Mouse (Mus musculus) forebrain, embryonic 11.5 days (tissue): ENCODE measurements around the gene Srp68. TPM values are rescaled to one million over a fixed set of nuclear protein-coding genes. Genes with fewer than 3 reads are reported as not detected.

Source experiments
- ATAC-seq: fragments of 200-750 bp; cut with Nextera tagmentation; replicated peaks from 2 replicates; pipeline ENCODE4 v1.8.0; 2017; ENCODE audit warnings: moderate TSS enrichment; ENCODE audit not compliant: low FRiP score
- DNase-seq: peaks from one replicate; pipeline ENCODE4 v3.0.0-alpha.2; 2017; ENCODE audit warnings: low spot score
- H3K27ac ChIP-seq: fragments of 300-500 bp; sonication (generic); 2 replicates; pipeline ENCODE4 v1.5.1; 2014; ENCODE audit warnings: low read depth, low read length
- H3K27me3 ChIP-seq: fragments of 300-500 bp; sonication (generic); 2 replicates; pipeline ENCODE4 v1.6.1; 2014; ENCODE audit warnings: mild to moderate bottlenecking, low read length, mixed read lengths; ENCODE audit not compliant: control insufficient read depth, insufficient read depth
- H3K36me3 ChIP-seq: fragments of 300-500 bp; sonication (generic); 2 replicates; pipeline ENCODE4 v1.6.1; 2014; ENCODE audit warnings: mild to moderate bottlenecking, low read length, moderate library complexity, mixed read lengths; ENCODE audit not compliant: control insufficient read depth, insufficient read depth
- H3K4me1 ChIP-seq: fragments of 300-500 bp; sonication (generic); replicated peaks from 2 replicates; pipeline ENCODE4 v1.6.1; 2014; ENCODE audit warnings: low read length, mixed read lengths; ENCODE audit not compliant: control insufficient read depth, insufficient read depth
- H3K4me2 ChIP-seq: fragments of 300-500 bp; sonication (generic); 2 replicates; pipeline ENCODE4 v1.6.1; 2014; ENCODE audit warnings: low read depth, mild to moderate bottlenecking, low read length, moderate library complexity, mixed read lengths; ENCODE audit not compliant: severe bottlenecking
- H3K4me3 ChIP-seq: fragments of 300-500 bp; sonication (generic); 2 replicates; pipeline ENCODE4 v1.5.1; 2014; ENCODE audit warnings: low read depth, low read length
- H3K9ac ChIP-seq: fragments of 300-500 bp; sonication (generic); 2 replicates; pipeline ENCODE4 v1.6.1; 2014; ENCODE audit warnings: low read length
- H3K9me3 ChIP-seq: fragments of 300-500 bp; sonication (generic); 2 replicates; pipeline ENCODE4 v1.6.1; 2016; ENCODE audit warnings: low read length, mixed read lengths; ENCODE audit not compliant: control insufficient read depth
- WGBS: fragments of 180-500 bp; shearing (Covaris S2); extraction: QIAGEN DNeasy Blood & Tissue Kit; methylation state at CpG from one replicate; pipeline ENCODE4 v1.1.7; 2014; 5-methylcytosine and 5-hydroxymethylcytosine counted together
- polyA plus RNA-seq: library from polyadenylated mRNA; unstranded; fragments of >200 nt; fragmentation: Nextera tagmentation; extraction: Ambion mirVana; gene quantifications from 2 replicates; pipeline ENCODE4 v1.2.1, GENCODE M21; 2014

Gene Srp68
- polyA plus RNA-seq, 1 experiment from 2014 or later, result 81.2 TPM

- 92% methylated on average over 6 of the region's 6 CpGs for whole genome bisulfite sequencing
- no peak for ATAC-seq
These were observed 58.0 kb downstream of the Srp68 start for GRCm38 (mm10) chr11:116215991-116216390.

GRCm38 (mm10) chr11:116215181-116215580 is 58.8 kb downstream of the Srp68 start:
- 79% methylated on average over 7 of the region's 7 CpGs for WGBS
- ATAC-seq (no peak), DNase-seq (no peak)

More at GRCm38 (mm10) chr11:116215991-116216390, 58.0 kb downstream of the Srp68 start:
- DNase-seq, result no peak
- Histone ChIP-seq H3K36me3 (no peaks in the 10 kb centered on the region), H3K4me3 (no peak overlapping the region), H3K9me3 (no peaks in the 10 kb centered on the region), H3K27me3 (peaks cover under 1% of the 10 kb centered on the region), H3K27ac (no peak overlapping the region), H3K4me2 (no peak overlapping the region), H3K4me1 (no peaks in the 10 kb centered on the region), H3K9ac (no peak overlapping the region)

GRCm38 (mm10) chr11:116213877-116214510 is 60.0 kb downstream of the Srp68 start:
- Histone ChIP-seq H3K36me3 (no peaks in the 10 kb centered on the region), H3K9ac (no peak overlapping the region), H3K4me2 (no peak overlapping the region), H3K4me3 (no peak overlapping the region), H3K9me3 (no peaks in the 10 kb centered on the region), H3K27ac (no peak overlapping the region), H3K27me3 (no peaks in the 10 kb centered on the region), H3K4me1 (no peaks in the 10 kb centered on the region)
- ATAC-seq, result no peak
- 93% methylated on average over 13 of the region's 13 CpGs for WGBS
- no peak for DNase-seq

More at GRCm38 (mm10) chr11:116215181-116215580, 58.8 kb downstream of the Srp68 start:
- Histone ChIP-seq H3K4me1 (no peaks in the 10 kb centered on the region), H3K27me3 (no peaks in the 10 kb centered on the region), H3K36me3 (no peaks in the 10 kb centered on the region), H3K4me2 (no peak overlapping the region), H3K27ac (no peak overlapping the region), H3K9me3 (no peaks in the 10 kb centered on the region), H3K9ac (no peak overlapping the region), H3K4me3 (no peak overlapping the region)

GRCm38 (mm10) chr11:116212847-116213246 is 61.2 kb downstream of the Srp68 start:
- DNase-seq (no peak), ATAC-seq (no peak)
- no peak overlapping the region for H3K9ac ChIP-seq
- no peak overlapping the region for H3K4me2 ChIP-seq
- WGBS, result 91% methylated on average over 6 of the region's 6 CpGs
- H3K27ac ChIP-seq, result no peak overlapping the region
- no peaks in the 10 kb centered on the region for H3K9me3 ChIP-seq
- no peaks in the 10 kb centered on the region for H3K4me1 ChIP-seq
- no peaks in the 10 kb centered on the region for H3K27me3 ChIP-seq
- H3K36me3 ChIP-seq, result no peaks in the 10 kb centered on the region
- no peak overlapping the region for H3K4me3 ChIP-seq

GRCm38 (mm10) chr11:116210696-116211095 is 63.3 kb downstream of the Srp68 start:
- Histone ChIP-seq H3K9ac (no peak overlapping the region), H3K4me1 (no peaks in the 10 kb centered on the region), H3K4me2 (no peak overlapping the region), H3K27me3 (no peaks in the 10 kb centered on the region), H3K27ac (no peak overlapping the region), H3K4me3 (no peak overlapping the region), H3K36me3 (no peaks in the 10 kb centered on the region), H3K9me3 (no peaks in the 10 kb centered on the region)
- no peak for ATAC-seq
- 76% methylated on average over 5 of the region's 5 CpGs for WGBS
- no peak for DNase-seq

- H3K36me3 ChIP-seq, result no peaks in the 10 kb centered on the region
- no peak overlapping the region for H3K4me3 ChIP-seq
- no peaks in the 10 kb centered on the region for H3K27me3 ChIP-seq
- H3K4me2 ChIP-seq, result no peak overlapping the region
- H3K9me3 ChIP-seq, result no peaks in the 10 kb centered on the region
- WGBS, result 86% methylated on average over 8 of the region's 8 CpGs
- ATAC-seq (no peak), DNase-seq (no peak)
- H3K9ac ChIP-seq, result no peak overlapping the region
- H3K27ac ChIP-seq, result no peak overlapping the region
- H3K4me1 ChIP-seq, result no peaks in the 10 kb centered on the region
These were observed 64.8 kb downstream of the Srp68 start for GRCm38 (mm10) chr11:116209257-116209656.

GRCm38 (mm10) chr11:116208660-116209059 is 65.4 kb downstream of the Srp68 start:
- H3K36me3 ChIP-seq, result no peaks in the 10 kb centered on the region
- H3K4me1 ChIP-seq, result no peaks in the 10 kb centered on the region
- H3K9me3 ChIP-seq, result no peaks in the 10 kb centered on the region
- DNase-seq (no peak), ATAC-seq (no peak)
- no peak overlapping the region for H3K27ac ChIP-seq
- H3K27me3 ChIP-seq, result no peaks in the 10 kb centered on the region
- no peak overlapping the region for H3K9ac ChIP-seq
- no peak overlapping the region for H3K4me3 ChIP-seq
- 83% methylated on average over 3 of the region's 3 CpGs for WGBS
- H3K4me2 ChIP-seq, result no peak overlapping the region

- Histone ChIP-seq H3K27ac (no peak overlapping the region), H3K9ac (no peak overlapping the region), H3K4me3 (no peak overlapping the region), H3K4me2 (no peak overlapping the region), H3K27me3 (no peaks in the 10 kb centered on the region), H3K36me3 (no peaks in the 10 kb centered on the region), H3K9me3 (no peaks in the 10 kb centered on the region), H3K4me1 (no peaks in the 10 kb centered on the region)
- DNase-seq, result no peak
- no peak for ATAC-seq
- WGBS, result 82% methylated on average over 4 of the region's 4 CpGs
These were observed 67.3 kb downstream of the Srp68 start for GRCm38 (mm10) chr11:116206678-116207077.

GRCm38 (mm10) chr11:116203150-116203549 is 70.9 kb downstream of the Srp68 start:
- Histone ChIP-seq H3K4me1 (no peaks in the 10 kb centered on the region), H3K4me2 (no peak overlapping the region), H3K27me3 (no peaks in the 10 kb centered on the region), H3K9ac (no peak overlapping the region), H3K4me3 (no peak overlapping the region), H3K9me3 (no peaks in the 10 kb centered on the region), H3K27ac (no peak overlapping the region), H3K36me3 (no peaks in the 10 kb centered on the region)
- 94% methylated on average over 3 of the region's 3 CpGs for WGBS
- ATAC-seq (no peak), DNase-seq (no peak)
